Mouse (Mus musculus): Measurements from ENCODE around the gene Acaca. TPM values are rescaled to one million over a fixed set of nuclear protein-coding genes. Genes with fewer than 3 reads are reported as not detected.

The Acaca gene
- 15.8 and 19.6 TPM in 2 replicates for total RNA-seq (2023)

DNA sequence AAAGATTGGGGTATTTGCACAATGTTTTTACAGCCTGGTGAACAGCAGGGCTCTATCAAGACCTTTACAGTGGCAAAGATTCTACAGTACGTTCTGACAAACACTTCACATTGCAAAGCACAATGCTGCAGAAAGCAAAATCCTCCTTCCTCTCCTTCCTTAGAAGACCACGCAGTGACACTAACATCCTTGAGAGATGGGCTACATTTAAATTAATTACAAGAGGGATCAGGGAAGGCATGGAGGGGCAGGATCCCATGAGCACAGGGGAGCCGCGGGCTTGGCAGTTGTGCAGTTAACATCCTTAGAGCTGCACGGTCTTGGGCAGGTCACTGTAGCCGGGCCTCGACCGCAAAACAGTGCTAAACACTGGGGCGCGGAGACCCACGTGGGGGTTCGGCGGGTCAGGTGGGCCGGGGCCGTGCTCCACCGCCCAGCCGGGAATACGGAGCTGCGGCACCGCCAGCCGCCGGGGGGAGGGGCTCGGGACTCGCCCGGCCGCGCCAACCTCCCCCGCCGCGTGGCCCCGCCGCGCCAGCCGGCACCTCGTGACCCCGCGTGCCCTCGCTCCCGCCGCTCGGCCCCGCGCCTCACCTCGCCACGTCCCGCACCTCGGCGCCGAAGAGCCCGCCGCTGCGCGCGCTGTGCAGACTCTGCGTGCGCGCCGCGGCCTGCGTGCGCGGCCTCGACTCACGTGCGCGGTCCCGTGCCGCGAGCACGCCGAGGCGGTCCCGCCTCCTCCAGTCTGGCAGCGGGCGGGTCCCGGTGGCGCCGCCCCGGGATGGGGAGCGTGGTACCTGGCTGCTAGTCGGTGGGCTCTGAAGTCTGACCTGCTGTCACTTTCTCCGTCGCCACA lies at the start of gene Acaca, which contains the start of gene Tada2a:
Gene Acaca (plus strand): TSS at position 730 of the 856 bp plus-strand sequence.
Gene Tada2a (minus strand): TSS at position 658 of the 856 bp plus-strand sequence.

DNA sequence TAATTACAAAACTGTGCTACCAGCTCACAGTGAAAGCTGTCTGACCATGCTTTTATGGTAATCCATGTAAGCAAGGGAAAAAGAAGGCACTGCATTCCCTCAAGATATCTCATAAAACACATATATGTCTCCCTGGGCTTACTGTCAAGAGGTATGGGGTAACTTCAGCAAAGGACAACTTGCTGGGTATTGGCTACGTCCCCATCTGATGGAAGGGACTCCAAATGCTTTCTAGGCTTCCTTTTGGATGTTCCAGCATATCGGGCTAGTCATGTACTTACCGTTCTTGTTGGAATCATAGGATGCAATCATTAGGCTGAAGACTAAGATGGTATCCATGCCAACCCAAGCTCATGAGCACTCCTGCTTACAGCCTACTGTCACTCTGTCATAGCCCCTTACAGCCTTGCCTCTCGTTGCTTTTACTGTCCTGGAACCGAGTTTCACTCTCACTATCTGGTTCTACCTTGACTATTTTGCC lies 37.6 kb downstream of the Acaca start, which contains the start of gene Gm11437:
Gene Gm11437 (minus strand): TSS at position 431 of the 481 bp plus-strand sequence.

Other genes with a start within 250 kb of the Acaca start
- 25.2 and 26.1 TPM in 2 replicates for gene Ddx52, start 187.6 kb upstream of the Acaca start, total RNA-seq (2023)
- 36.6 and 45.6 TPM in 2 replicates for gene Synrg, start 165.2 kb upstream of the Acaca start, total RNA-seq (2023)
- gene Dusp14, start 60.4 kb upstream of the Acaca start, total RNA-seq (2023) = 0.32 TPM in 1 of 2 replicates, not detected in the other
- 3.1 and 3.7 TPM in 2 replicates for gene Tada2a, start 72 bp upstream of the Acaca start, total RNA-seq (2023)
- not detected in 2 replicates for gene Gm11437, start 37.8 kb downstream of the Acaca start, total RNA-seq (2023)